Mouse (Mus musculus): ENCODE results near the gene R3hcc1l. TPM values are rescaled to one million over a fixed set of nuclear protein-coding genes. Genes with fewer than 3 reads are reported as not detected.

Gene R3hcc1l
- polyA plus RNA-seq, 1 experiment: 4.8 TPM

GRCm38 (mm10) chr19:42602041-42602440 is 83.5 kb downstream of the R3hcc1l start:
- TF ChIP-seq CTCF (IDR thresholded peaks at IDR 0.05; ENCODE audit: insufficient read depth, low read length) (no peak), POLR2A (IDR thresholded peaks at IDR 0.05; ENCODE audit: borderline replicate concordance, extremely low read depth, low read depth, low read length) (no peak)
- no peak for DNase-seq
- no peaks in the 10 kb centered on the region for H3K4me1 ChIP-seq (ENCODE audit: control insufficient read depth, insufficient read depth, low read length)
- 78% methylated on average over 8 of the region's 8 CpGs for WGBS
- H3K4me3 ChIP-seq (replicated peaks; ENCODE audit: extremely low read depth, low read depth, low read length): no peak overlapping the region

- WGBS: 76% methylated on average over 8 of the region's 8 CpGs
- Histone ChIP-seq H3K4me1 (ENCODE audit: control insufficient read depth, insufficient read depth, low read length) (no peaks in the 10 kb centered on the region), H3K4me3 (replicated peaks; ENCODE audit: extremely low read depth, low read depth, low read length) (no peak overlapping the region)
- DNase-seq: no peak
- no peak for TF ChIP-seq POLR2A (IDR thresholded peaks at IDR 0.05; ENCODE audit: borderline replicate concordance, extremely low read depth, low read depth, low read length)
- TF ChIP-seq CTCF (IDR thresholded peaks at IDR 0.05; ENCODE audit: insufficient read depth, low read length): no peak
These were observed 84.0 kb downstream of the R3hcc1l start for GRCm38 (mm10) chr19:42602576-42602975.

GRCm38 (mm10) chr19:42608082-42608481 is 89.5 kb downstream of the R3hcc1l start:
- TF ChIP-seq POLR2A (IDR thresholded peaks at IDR 0.05; ENCODE audit: borderline replicate concordance, extremely low read depth, low read depth, low read length): no peak
- no peak for TF ChIP-seq CTCF (IDR thresholded peaks at IDR 0.05; ENCODE audit: insufficient read depth, low read length)
- 89% methylated on average over 5 of the region's 5 CpGs for WGBS
- Histone ChIP-seq H3K4me1 (ENCODE audit: control insufficient read depth, insufficient read depth, low read length) (no peaks in the 10 kb centered on the region), H3K4me3 (replicated peaks; ENCODE audit: extremely low read depth, low read depth, low read length) (no peak overlapping the region)
- no peak for DNase-seq

GRCm38 (mm10) chr19:42609716-42610115 is 91.2 kb downstream of the R3hcc1l start:
- TF ChIP-seq POLR2A (IDR thresholded peaks at IDR 0.05; ENCODE audit: borderline replicate concordance, extremely low read depth, low read depth, low read length) (no peak), CTCF (IDR thresholded peaks at IDR 0.05; ENCODE audit: insufficient read depth, low read length) (no peak)
- WGBS: 91% methylated on average over 3 of the region's 3 CpGs
- Histone ChIP-seq H3K4me1 (ENCODE audit: control insufficient read depth, insufficient read depth, low read length) (no peaks in the 10 kb centered on the region), H3K4me3 (replicated peaks; ENCODE audit: extremely low read depth, low read depth, low read length) (no peak overlapping the region)
- DNase-seq: no peak

DNA sequence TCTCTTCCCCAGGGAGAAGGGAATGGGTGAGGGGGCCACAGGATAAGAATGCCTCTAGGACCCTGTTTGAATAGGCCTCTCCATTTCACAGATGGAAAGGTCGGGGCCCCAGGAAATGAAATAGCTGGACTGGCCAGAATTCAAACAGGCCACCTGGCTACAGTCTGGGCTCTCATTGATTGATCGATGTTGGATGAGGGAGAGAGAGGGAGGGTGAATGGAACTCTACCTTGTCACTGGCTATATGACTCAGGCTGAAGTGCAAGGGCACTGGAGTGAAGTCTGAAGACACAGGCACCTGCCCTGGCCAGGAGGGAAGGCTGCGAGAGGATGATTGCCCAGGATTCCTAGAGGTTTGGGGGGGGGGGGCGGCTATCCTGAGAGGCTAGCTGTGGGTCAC is 93.2 kb downstream of the R3hcc1l start:
- WGBS: 75% methylated on average over 4 of the region's 4 CpGs
- DNase-seq: no peak
- H3K4me1 ChIP-seq (ENCODE audit: control insufficient read depth, insufficient read depth, low read length): no peaks in the 10 kb centered on the region
- no peak for TF ChIP-seq POLR2A (IDR thresholded peaks at IDR 0.05; ENCODE audit: borderline replicate concordance, extremely low read depth, low read depth, low read length)
- TF ChIP-seq CTCF (IDR thresholded peaks at IDR 0.05; ENCODE audit: insufficient read depth, low read length): no peak
- no peak overlapping the region for H3K4me3 ChIP-seq (replicated peaks; ENCODE audit: extremely low read depth, low read depth, low read length)

DNA sequence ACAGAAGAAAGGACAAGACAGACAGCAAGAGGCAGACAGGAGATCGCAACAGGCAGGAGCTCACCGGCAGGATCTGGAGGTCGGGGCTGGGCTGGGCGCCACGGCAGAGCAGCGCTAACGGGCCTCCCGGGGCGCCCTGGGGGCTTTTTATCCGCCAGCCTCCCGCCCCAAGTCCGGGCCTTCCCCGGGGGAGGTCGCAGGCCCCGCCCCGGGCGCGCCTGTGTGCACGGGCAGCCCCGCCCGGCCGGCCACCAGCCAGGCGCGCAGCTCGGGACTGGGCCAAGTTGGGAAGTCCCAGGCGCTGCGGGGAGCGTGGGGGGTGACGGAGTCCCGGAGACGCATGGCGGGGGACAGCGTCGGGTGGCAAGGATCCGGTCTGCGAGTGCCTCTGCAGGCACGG is 94.1 kb downstream of the R3hcc1l start, which contains the start of gene Loxl4:
Loxl4 (minus strand) TSS at position 160 of the 400 bp plus-strand sequence.
- peak; percentile 47 for DNase-seq
- H3K4me3 ChIP-seq (replicated peaks; ENCODE audit: extremely low read depth, low read depth, low read length): peak within 1 kb of the TSS; percentile 49
- H3K4me1 ChIP-seq (ENCODE audit: control insufficient read depth, insufficient read depth, low read length): no peaks in the 10 kb centered on the region
- TF ChIP-seq POLR2A (IDR thresholded peaks at IDR 0.05; ENCODE audit: borderline replicate concordance, extremely low read depth, low read depth, low read length) (no peak), CTCF (IDR thresholded peaks at IDR 0.05; ENCODE audit: insufficient read depth, low read length) (no peak)
- WGBS: 1% methylated on average over 37 of the region's 37 CpGs

DNA sequence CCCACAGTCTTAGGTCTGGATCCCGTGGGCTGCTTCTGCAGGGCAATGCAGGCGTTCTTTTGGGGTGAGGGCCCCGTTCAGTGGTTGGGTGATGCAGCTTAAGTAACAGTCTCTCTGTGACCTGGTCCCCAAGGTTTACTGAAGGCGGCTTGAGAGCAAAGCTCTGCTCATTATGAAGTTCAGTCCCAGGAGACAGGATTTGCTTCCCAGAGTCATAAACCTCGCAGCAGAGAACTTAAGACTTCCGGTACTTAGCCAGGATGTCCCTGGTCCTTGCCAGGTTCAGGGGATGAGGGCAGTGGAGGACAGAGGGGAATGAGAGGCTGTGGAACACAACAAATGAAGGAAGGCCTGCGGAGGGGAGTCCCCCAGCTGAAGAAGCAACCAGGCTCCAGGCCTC is 94.6 kb downstream of the R3hcc1l start:
- 20% methylated on average over 7 of the region's 7 CpGs for WGBS
- H3K4me3 ChIP-seq (replicated peaks; ENCODE audit: extremely low read depth, low read depth, low read length): peak overlapping the region; percentile 27
- DNase-seq: no peak
- TF ChIP-seq CTCF (IDR thresholded peaks at IDR 0.05; ENCODE audit: insufficient read depth, low read length) (no peak), POLR2A (IDR thresholded peaks at IDR 0.05; ENCODE audit: borderline replicate concordance, extremely low read depth, low read depth, low read length) (no peak)
- H3K4me1 ChIP-seq (ENCODE audit: control insufficient read depth, insufficient read depth, low read length): no peaks in the 10 kb centered on the region

GRCm38 (mm10) chr19:42613647-42614225 is 95.2 kb downstream of the R3hcc1l start:
- WGBS: 71% methylated on average over 7 of the region's 7 CpGs
- H3K4me1 ChIP-seq (ENCODE audit: control insufficient read depth, insufficient read depth, low read length): no peaks in the 10 kb centered on the region
- DNase-seq: no peak
- H3K4me3 ChIP-seq (replicated peaks; ENCODE audit: extremely low read depth, low read depth, low read length): no peak overlapping the region
- TF ChIP-seq POLR2A (IDR thresholded peaks at IDR 0.05; ENCODE audit: borderline replicate concordance, extremely low read depth, low read depth, low read length): no peak
- no peak for TF ChIP-seq CTCF (IDR thresholded peaks at IDR 0.05; ENCODE audit: insufficient read depth, low read length)

DNA sequence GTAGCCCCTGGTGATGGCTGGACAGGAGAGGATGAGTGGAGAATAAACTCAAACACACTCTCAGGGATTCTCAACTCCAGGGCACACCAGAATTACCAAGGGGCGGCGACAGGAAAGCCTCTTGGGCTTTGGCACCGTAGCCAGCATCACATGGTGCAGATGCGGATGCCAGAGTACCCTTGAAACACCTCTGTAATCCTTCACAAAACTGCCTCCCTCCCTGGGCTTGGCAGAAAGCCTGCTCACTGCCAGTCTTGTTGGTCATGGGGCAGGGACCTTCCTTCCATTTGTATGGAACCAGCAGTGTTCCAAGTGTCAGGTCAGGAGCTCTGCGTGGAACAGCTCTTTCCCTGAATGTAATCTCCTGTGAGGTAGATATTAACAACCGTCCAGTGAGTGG is 109.5 kb downstream of the R3hcc1l start:
- no peak for DNase-seq
- 79% methylated on average over 6 of the region's 6 CpGs for WGBS
- H3K4me1 ChIP-seq (ENCODE audit: control insufficient read depth, insufficient read depth, low read length): peaks cover 3% of the 10 kb centered on the region; the same call in 1 of the 2 replicates
- TF ChIP-seq CTCF (IDR thresholded peaks at IDR 0.05; ENCODE audit: insufficient read depth, low read length) (no peak), POLR2A (IDR thresholded peaks at IDR 0.05; ENCODE audit: borderline replicate concordance, extremely low read depth, low read depth, low read length) (no peak)
- H3K4me3 ChIP-seq (replicated peaks; ENCODE audit: extremely low read depth, low read depth, low read length): no peak overlapping the region

DNA sequence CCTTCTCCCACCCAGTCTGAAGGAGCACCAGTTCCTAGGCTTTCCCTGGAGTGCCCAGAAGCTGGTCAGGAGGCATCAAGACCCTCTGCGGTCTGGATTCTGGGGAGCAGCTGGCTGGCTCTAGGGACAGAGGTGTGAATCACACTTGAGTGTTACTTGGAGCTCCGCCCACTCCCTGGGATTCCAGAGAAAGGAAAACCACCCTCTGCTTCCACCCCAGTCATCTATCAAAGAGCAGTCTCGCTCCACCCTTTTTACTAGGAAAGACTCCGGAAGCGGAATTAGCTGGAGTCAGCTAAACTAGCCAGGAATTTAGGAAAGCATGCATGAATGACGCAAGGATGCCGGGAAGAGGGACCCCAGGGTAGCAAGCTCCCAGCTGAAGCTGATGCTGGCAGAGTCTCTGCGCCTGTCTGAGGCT is 113.0 kb downstream of the R3hcc1l start:
- Histone ChIP-seq H3K4me1 (ENCODE audit: control insufficient read depth, insufficient read depth, low read length) (peaks cover 3% of the 10 kb centered on the region; the same call in 1 of the 2 replicates), H3K4me3 (replicated peaks; ENCODE audit: extremely low read depth, low read depth, low read length) (no peak overlapping the region)
- no peak for DNase-seq
- WGBS: 6% methylated on average over 8 of the region's 8 CpGs
- TF ChIP-seq POLR2A (IDR thresholded peaks at IDR 0.05; ENCODE audit: borderline replicate concordance, extremely low read depth, low read depth, low read length) (no peak), CTCF (IDR thresholded peaks at IDR 0.05; ENCODE audit: insufficient read depth, low read length) (no peak)
